8 mouse cellular contexts compared by ENCODE assay signal in genomic region chr15:6386159-6386951, GRCm38 (mm10). TPM values are rescaled to one million over a fixed set of nuclear protein-coding genes. Genes with fewer than 3 reads are reported as not detected.
DNase-seq lines count a peak whose midpoint lies in the region; ATAC-seq and TF ChIP-seq lines count a peak whose summit lies in the region.

No protein-coding gene starts in this region.

- H3K27me3 ChIP-seq in hindbrain, postnatal 0 days (ENCODE audit: insufficient read depth, low read length), result no peaks in the 10 kb centered on the region

- 2% methylated on average over 49 of the region's 49 CpGs for WGBS in hindbrain, postnatal 0 days

- peak; percentile 79 for DNase-seq in ZHBTc4 (ENCODE audit: low read depth, low spot score)
- DNase-seq in cerebellum, postnatal 4 days (ENCODE audit: low spot score in 2 of 2), result peak; percentile 58 to 72
- peak; percentile 68 to 71 for DNase-seq in gastrocnemius, adult 8-10 months (ENCODE audit: low spot score in 2 of 2)
- peak; percentile 78 for DNase-seq in hindbrain, postnatal 0 days (ENCODE audit: low spot score)
- peak; percentile 63 to 66 for DNase-seq in left cerebral cortex, adult 2 months (ENCODE audit: extremely low spot score in 1 of 2, low spot score in 2 of 2)
- peak; percentile 88 to 92 for DNase-seq in lung, postnatal 4 days
- DNase-seq in right cerebral cortex, adult 2 months (ENCODE audit: low spot score in 2 of 2), result peak; percentile 55 to 76
- peak; percentile 84 for DNase-seq in urinary bladder, postnatal 14 days (ENCODE audit: low spot score)

- peak overlapping the region; percentile 54 for H3K4me3 ChIP-seq in hindbrain, postnatal 0 days (ENCODE audit: low read length)
- H3K4me3 ChIP-seq in left cerebral cortex, adult 2 months, result peak overlapping the region; percentile 53

- peak; percentile 69 for TF ChIP-seq CTCF in hindbrain, postnatal 0 days (IDR thresholded peaks at IDR 0.05; ENCODE audit: low read depth)
- TF ChIP-seq CTCF in left cerebral cortex, adult 2 months (IDR thresholded peaks at IDR 0.05), result peak; percentile 59

- H3K36me3 ChIP-seq in hindbrain, postnatal 0 days (ENCODE audit: insufficient read depth, low read length), result no peaks in the 10 kb centered on the region

- peak overlapping the region; percentile 29; the same call in 1 of the 2 replicates for H3K27ac ChIP-seq in hindbrain, postnatal 0 days
- peak overlapping the region; percentile 4; the same call in 1 of the 2 replicates for H3K27ac ChIP-seq in left cerebral cortex, adult 2 months

- peak overlapping the region; percentile 72 for H3K4me2 ChIP-seq in hindbrain, postnatal 0 days (ENCODE audit: low read depth, low read length)

- intact Hi-C loops in left cerebral cortex, adult 2 months (cut with DNase I), result loop anchor here (2.0 to 10.0 kb wide), 2 partner anchors 148 to 318 kb away; partner anchors contain the start of gene Rictor

- peak overlapping the region; percentile 35; the same call in 1 of the 2 replicates for H3K9ac ChIP-seq in hindbrain, postnatal 0 days (replicated peaks; ENCODE audit: low read length)

- H3K4me1 ChIP-seq in hindbrain, postnatal 0 days (ENCODE audit: insufficient read depth, low read length), result 0 out of 2 replicates have a peak, but pooled peaks cover 6% of the 10 kb centered on the region

- peak; percentile 96 for ATAC-seq in hindbrain, postnatal 0 days

- no peaks in the 10 kb centered on the region for H3K9me3 ChIP-seq in hindbrain, postnatal 0 days (ENCODE audit: low read length)

RNA-seq across cellular contexts. Expression of gene C9, which starts 58.8 kb away (rescaled TPM):
- not detected for total RNA-seq in gastrocnemius, adult 8-10 months (2022)
- not detected in 2 replicates for total RNA-seq in hindbrain, postnatal 0 days (2014; rRNA removed)
- polyA plus RNA-seq in hindbrain, postnatal 0 days (2015; fragmentation: Nextera tagmentation; extraction: Ambion mirVana), result not detected in 2 replicates
- total RNA-seq in left cerebral cortex, adult 2 months (2021), result not detected

Comparison
In these comparisons a context has a peak if more than half of its experiments do, and no peak if none do; other contexts are left out.
1. Peak in every context shown above with its lines: DNase-seq, ATAC-seq, H3K4me3 ChIP-seq and H3K27ac ChIP-seq.